Mouse (Mus musculus) liver, embryonic 14.5 days (tissue): ENCODE measurements around the gene Tmem233.

Experiments
- CTCF ChIP-seq: IDR thresholded peaks from 2 replicates; pipeline ENCODE4 v1.5.1; 2016; ENCODE audit warnings: antibody characterized with exemption, low read depth, control low read depth
- EP300 ChIP-seq: IDR thresholded peaks from 2 replicates; pipeline ENCODE4 v1.6.1; 2016; ENCODE audit warnings: antibody characterized with exemption, low read depth

- no peak for TF ChIP-seq CTCF
- no peak for TF ChIP-seq EP300
These were observed 75.3 kb downstream of the Tmem233 start for GRCm38 (mm10) chr5:116007723-116008122.
